In genomic region chr13:72630501-72631372, GRCm38 (mm10) we compare ENCODE assay signal across 9 mouse cellular contexts. TPM values are rescaled to one million over a fixed set of nuclear protein-coding genes. Genes with fewer than 3 reads are reported as not detected.
DNase-seq lines count a peak whose midpoint lies in the region; ATAC-seq and TF ChIP-seq lines count a peak whose summit lies in the region.
"Had no signal": no experiment of that assay in that cellular context is flagged by ENCODE, and none has a peak within 500 bp of the region (broad histone marks: within the 10 kb centered on the region; RNA-seq: fewer than 3 reads in every experiment).

No protein-coding gene starts in this region.

- no peak for TF ChIP-seq EP300 in ES-Bruce4 (IDR thresholded peaks at IDR 0.05; ENCODE audit: insufficient read depth, low read depth, low read length)

- no peak overlapping the region for H3K27ac ChIP-seq in heart, embryonic 14.5 days (replicated peaks in 1 of 2; ENCODE audit: control insufficient read depth in 1 of 2, insufficient read depth in 1 of 2, low read depth in 2 of 2, low read length in 2 of 2)
- H3K27ac ChIP-seq in ES-Bruce4 (ENCODE audit: insufficient read depth, low read length) = no peak overlapping the region
- H3K27ac ChIP-seq in embryonic fibroblast, embryonic 13.5 days (ENCODE audit: insufficient read depth, low read length) = no peak overlapping the region; the same call in 1 of the 2 replicates
- peak overlapping the region; percentile 98 for H3K27ac ChIP-seq in midbrain, embryonic 10.5 days (replicated peaks)

- peak overlapping the region; percentile 26 to 70 for H3K4me3 ChIP-seq in heart, embryonic 14.5 days (ENCODE audit: control insufficient read depth in 1 of 2, insufficient read depth in 1 of 2, low read depth in 1 of 2, low read length in 2 of 2)
- peak overlapping the region; percentile 39 for H3K4me3 ChIP-seq in ES-Bruce4 (ENCODE audit: low read depth, low read length)
- H3K4me3 ChIP-seq in embryonic fibroblast, embryonic 13.5 days (ENCODE audit: insufficient read depth, low read length) = peak overlapping the region; percentile 65
- H3K4me3 ChIP-seq in midbrain, embryonic 10.5 days = peak overlapping the region; percentile 91

- intact Hi-C loops in heart, postnatal 10 days (cut with DNase I) = loop anchor here (10.0 kb wide), 1 partner anchor 1176 kb away; no protein-coding TSS in a partner anchor
- intact Hi-C loops in left cerebral cortex, postnatal 14 days (cut with DNase I) = loop anchor here (5.0 kb wide), 1 partner anchor 642 kb away; no protein-coding TSS in a partner anchor

- H3K9ac ChIP-seq in heart, embryonic 14.5 days (ENCODE audit: low read length) = peak overlapping the region; percentile 81
- 0 out of 2 replicates have a peak overlapping the region, but pooled peaks have one; percentile 30 for H3K9ac ChIP-seq in ES-Bruce4 (ENCODE audit: low read depth, poor library complexity, severe bottlenecking)

- no peak for ATAC-seq in heart, embryonic 14.5 days (ENCODE audit: insufficient number of reproducible peaks, insufficient read depth, low FRiP score, low read depth)

- no peaks in the 10 kb centered on the region for H3K9me3 ChIP-seq in heart, embryonic 14.5 days (ENCODE audit: control insufficient read depth, low read length)
- H3K9me3 ChIP-seq in ES-Bruce4 (replicated peaks; ENCODE audit: control insufficient read depth, insufficient read depth, low read length, poor library complexity, severe bottlenecking) = no peaks in the 10 kb centered on the region
- no peaks in the 10 kb centered on the region for H3K9me3 ChIP-seq in midbrain, embryonic 10.5 days (replicated peaks)

- H3K27me3 ChIP-seq in heart, embryonic 14.5 days (ENCODE audit: control insufficient read depth, insufficient read depth, low read length) = peaks cover 92% of the 10 kb centered on the region
- peaks cover 15% of the 10 kb centered on the region for H3K27me3 ChIP-seq in ES-Bruce4 (ENCODE audit: control insufficient read depth, insufficient read depth, low read length, poor library complexity, severe bottlenecking)
- H3K27me3 ChIP-seq in midbrain, embryonic 10.5 days (ENCODE audit: low read depth, poor library complexity, severe bottlenecking) = peaks cover 99% of the 10 kb centered on the region

- H3K4me1 ChIP-seq in heart, embryonic 14.5 days (ENCODE audit: control insufficient read depth in 2 of 2, insufficient read depth in 2 of 2, low read length in 2 of 2) = peaks cover 4 to 18% of the 10 kb centered on the region in 2 experiments; a peak in 3 of 4 replicates
- H3K4me1 ChIP-seq in ES-Bruce4 (ENCODE audit: control insufficient read depth, insufficient read depth, low read length) = peaks cover 2% of the 10 kb centered on the region
- H3K4me1 ChIP-seq in embryonic fibroblast, embryonic 13.5 days (ENCODE audit: control insufficient read depth, insufficient read depth, low read length) = no peaks in the 10 kb centered on the region
- peaks cover 90% of the 10 kb centered on the region for H3K4me1 ChIP-seq in midbrain, embryonic 10.5 days

- no peak for TF ChIP-seq CTCF in ES-Bruce4 (IDR thresholded peaks at IDR 0.05; ENCODE audit: low read depth, low read length)
- TF ChIP-seq CTCF in embryonic fibroblast, embryonic 13.5 days (IDR thresholded peaks at IDR 0.05; ENCODE audit: borderline replicate concordance, insufficient read depth, low read length) = no peak

- 5% methylated on average over 60 of the region's 60 CpGs for WGBS in heart, embryonic 14.5 days
- WGBS in midbrain, embryonic 10.5 days = under 1% methylated on average over 60 of the region's 60 CpGs

- no peak for DNase-seq in heart, postnatal 10 days
- peak; percentile 65 for DNase-seq in midbrain, embryonic 10.5 days (ENCODE audit: low spot score)
- no peak for DNase-seq in left cerebral cortex, postnatal 14 days (ENCODE audit: low spot score in 2 of 2)
- no peak for DNase-seq in yolk sac, embryonic 10.5 days (ENCODE audit: low spot score)
- DNase-seq in right cerebral cortex, adult 18-20 months = no peak
- DNase-seq: thymus, postnatal 14 days had no signal

- TF ChIP-seq POLR2A in ES-Bruce4 (IDR thresholded peaks at IDR 0.05; ENCODE audit: insufficient read depth, low read length) = no peak
- no peak for TF ChIP-seq POLR2A in embryonic fibroblast, embryonic 13.5 days (IDR thresholded peaks at IDR 0.05; ENCODE audit: low read depth, low read length)

- no peaks in the 10 kb centered on the region for H3K36me3 ChIP-seq in heart, embryonic 14.5 days (ENCODE audit: control insufficient read depth, insufficient read depth, low read length)
- H3K36me3 ChIP-seq in ES-Bruce4 (ENCODE audit: control insufficient read depth, insufficient read depth, low read length, poor library complexity, severe bottlenecking) = no peaks in the 10 kb centered on the region
- H3K36me3 ChIP-seq in midbrain, embryonic 10.5 days = peaks cover 31% of the 10 kb centered on the region

- H3K4me2 ChIP-seq in heart, embryonic 14.5 days (ENCODE audit: low read length) = peak overlapping the region; percentile 92

RNA-seq across cellular contexts. Expression of gene Irx2, which starts 2.1 kb away (rescaled TPM):
- 11.2 and 13.3 TPM in 2 replicates for polyA plus RNA-seq in heart, embryonic 14.5 days (2014; fragmentation: Nextera tagmentation; extraction: Ambion mirVana)
- 1 to 10 TPM; 4.3 to 5.8 TPM for total RNA-seq in heart, postnatal 10 days (2021)
- polyA plus RNA-seq in ES-Bruce4 (2011; ENCODE audit: insufficient read depth, insufficient read length, low read depth, missing spikeins) = 7.3 and 7.4 TPM in 2 replicates
- 47.3 and 50.8 TPM in 2 replicates for polyA plus RNA-seq in embryonic fibroblast, embryonic 13.5 days (2011; ENCODE audit: insufficient read length, low read depth, missing spikeins)
- polyA plus RNA-seq in midbrain, embryonic 10.5 days (2016; fragmentation: Nextera tagmentation; extraction: Ambion mirVana) = 26.8 and 28.1 TPM in 2 replicates
- total RNA-seq in left cerebral cortex, postnatal 14 days (2021) = under 1 TPM; 0.25 to 0.42 TPM

Comparison
In these comparisons a context has a peak if more than half of its experiments do, and no peak if none do; other contexts are left out.
1. H3K4me3 ChIP-seq: peak in every context shown above with its lines; median percentile 91 in midbrain, embryonic 10.5 days; 65 in embryonic fibroblast, embryonic 13.5 days; 48 in heart, embryonic 14.5 days; 39 in ES-Bruce4.